ENCODE assay signal across 26 mouse cellular contexts in genomic region chr15:88418881-88419280, GRCm38 (mm10).
DNase-seq lines count a peak whose midpoint lies in the region; ATAC-seq and TF ChIP-seq lines count a peak whose summit lies in the region.
"Had no signal": no experiment of that assay in that cellular context is flagged by ENCODE, and none has a peak within 500 bp of the region (broad histone marks: within the 10 kb centered on the region; RNA-seq: fewer than 3 reads in every experiment).

No protein-coding gene starts in this region.

- 67% methylated on average over 8 of the region's 8 CpGs for WGBS in heart, embryonic 12.5 days
- WGBS in midbrain, postnatal 0 days = 63% methylated on average over 8 of the region's 8 CpGs
- WGBS in midbrain, embryonic 10.5 days = 90% methylated on average over 8 of the region's 8 CpGs

- H3K4me2 ChIP-seq in heart, embryonic 12.5 days = no peak overlapping the region
- H3K4me2 ChIP-seq in midbrain, postnatal 0 days (ENCODE audit: low read depth, low read length, poor library complexity, severe bottlenecking) = no peak overlapping the region
- H3K4me2 ChIP-seq: embryonic facial prominence, embryonic 13.5 days; embryonic facial prominence, embryonic 15.5 days; forebrain, embryonic 13.5 days had no signal

- peak; percentile 83 for DNase-seq in heart, adult 11 months
- DNase-seq in midbrain, postnatal 0 days (ENCODE audit: low spot score) = peak; percentile 39
- no peak for DNase-seq in midbrain, embryonic 10.5 days (ENCODE audit: low spot score)
- DNase-seq in Muller cell, postnatal 12 days (ENCODE audit: inconsistent ontology term) = peak; percentile 72
- no peak for DNase-seq in gastrocnemius, adult 8-10 months (ENCODE audit: low spot score in 2 of 2)
- no peak for DNase-seq in frontal cortex, postnatal 14 days (ENCODE audit: low spot score in 2 of 2)
- DNase-seq: adrenal gland, adult 2 months; adrenal gland, postnatal 10 days; adrenal gland, postnatal 25 days; cerebellum, adult 11 months; cerebellum, adult 18-20 months; cerebellum, adult 8-10 months; cerebellum, adult 9-11 months; cerebellum, postnatal 14 days; cerebellum, postnatal 36 days; embryo, embryonic 11 days had no signal

- H3K9me3 ChIP-seq in heart, embryonic 12.5 days (replicated peaks) = peaks cover 40% of the 10 kb centered on the region
- no peaks in the 10 kb centered on the region for H3K9me3 ChIP-seq in midbrain, postnatal 0 days (ENCODE audit: low read length)
- H3K9me3 ChIP-seq in midbrain, embryonic 10.5 days (replicated peaks) = peaks cover 8% of the 10 kb centered on the region

- no peak overlapping the region for H3K9ac ChIP-seq in heart, embryonic 12.5 days
- no peak overlapping the region for H3K9ac ChIP-seq in midbrain, postnatal 0 days (replicated peaks; ENCODE audit: low read length, poor library complexity, severe bottlenecking)
- H3K9ac ChIP-seq: embryonic facial prominence, embryonic 13.5 days; embryonic facial prominence, embryonic 15.5 days; forebrain, embryonic 13.5 days had no signal

- TF ChIP-seq CTCF in midbrain, postnatal 0 days (IDR thresholded peaks at IDR 0.05) = no peak

- H3K27me3 ChIP-seq in heart, embryonic 12.5 days (replicated peaks) = no peaks in the 10 kb centered on the region
- no peaks in the 10 kb centered on the region; the same call in 1 of the 2 replicates for H3K27me3 ChIP-seq in midbrain, postnatal 0 days (ENCODE audit: insufficient read depth, low read length)
- H3K27me3 ChIP-seq in midbrain, embryonic 10.5 days (ENCODE audit: low read depth, poor library complexity, severe bottlenecking) = no peaks in the 10 kb centered on the region
- H3K27me3 ChIP-seq: CH12.LX; embryonic facial prominence, embryonic 13.5 days; embryonic facial prominence, embryonic 15.5 days; forebrain, embryonic 13.5 days had no signal

- no peaks in the 10 kb centered on the region for H3K4me1 ChIP-seq in heart, embryonic 12.5 days (replicated peaks)
- H3K4me1 ChIP-seq in midbrain, postnatal 0 days (ENCODE audit: insufficient read depth, low read length) = no peaks in the 10 kb centered on the region
- no peaks in the 10 kb centered on the region for H3K4me1 ChIP-seq in midbrain, embryonic 10.5 days
- H3K4me1 ChIP-seq: embryonic facial prominence, embryonic 13.5 days; embryonic facial prominence, embryonic 15.5 days; forebrain, embryonic 10.5 days had no signal

- H3K27ac ChIP-seq in heart, embryonic 12.5 days (ENCODE audit: poor library complexity, severe bottlenecking) = no peak overlapping the region
- no peak overlapping the region for H3K27ac ChIP-seq in midbrain, postnatal 0 days (ENCODE audit: low read depth, low read length)
- H3K27ac ChIP-seq in midbrain, embryonic 10.5 days (replicated peaks) = no peak overlapping the region
- H3K27ac ChIP-seq: embryonic facial prominence, embryonic 13.5 days; embryonic facial prominence, embryonic 15.5 days; forebrain, embryonic 10.5 days; forebrain, embryonic 13.5 days had no signal

- ATAC-seq in heart, embryonic 12.5 days (ENCODE audit: insufficient number of reproducible peaks, low FRiP score) = no peak
- no peak for ATAC-seq in midbrain, postnatal 0 days (ENCODE audit: low FRiP score)
- ATAC-seq: CD4-positive, CD25-positive, alpha-beta regulatory T cell, adult 4 months; forebrain, embryonic 13.5 days; forebrain, embryonic 16.5 days had no signal

- H3K36me3 ChIP-seq in heart, embryonic 12.5 days = no peaks in the 10 kb centered on the region
- H3K36me3 ChIP-seq in midbrain, postnatal 0 days (ENCODE audit: insufficient read depth, low read length) = no peaks in the 10 kb centered on the region
- no peaks in the 10 kb centered on the region for H3K36me3 ChIP-seq in midbrain, embryonic 10.5 days
- H3K36me3 ChIP-seq: embryonic facial prominence, embryonic 13.5 days; embryonic facial prominence, embryonic 15.5 days; forebrain, embryonic 10.5 days; G1E had no signal

- no peak overlapping the region for H3K4me3 ChIP-seq in heart, embryonic 12.5 days
- no peak overlapping the region for H3K4me3 ChIP-seq in midbrain, postnatal 0 days (ENCODE audit: low read depth, low read length)
- no peak overlapping the region for H3K4me3 ChIP-seq in midbrain, embryonic 10.5 days
- H3K4me3 ChIP-seq: embryonic facial prominence, embryonic 13.5 days; embryonic facial prominence, embryonic 15.5 days; erythroblast, embryonic 14.5 days; forebrain, embryonic 10.5 days; forebrain, embryonic 13.5 days had no signal

Comparison
In these comparisons a context has a peak if more than half of its experiments do, and no peak if none do; other contexts are left out.
1. DNase-seq: peak in heart, adult 11 months (single experiment), midbrain, postnatal 0 days (single experiment) and Muller cell, postnatal 12 days (single experiment); none in midbrain, embryonic 10.5 days (single experiment), gastrocnemius, adult 8-10 months (0 of 2) and frontal cortex, postnatal 14 days (0 of 2).